Mouse (Mus musculus) brain, embryonic 14.5 days (tissue): ENCODE measurements at regions not wholly inside any gene's neighbourhood (a gene's known extent, or its start where the extent isn't known, plus 50 kb on each side); places are given as distances from the start of the nearest gene placed in this dataset.
A peak's percentile ranks its signal among the peaks of the same experiment; 100 is the strongest.
"Not testable (repeated sequence)": the region's sequence is repeated elsewhere in the genome, so short reads cannot be mapped to it uniquely, and the experiment has no call there.

Experiments used
- DNase-seq: peaks from one replicate; pipeline ENCODE4 v3.0.0-alpha.2; 2011; ENCODE audit warnings: low read depth
- CTCF ChIP-seq: fragments of 200-500 bp; IDR thresholded peaks from 2 replicates; pipeline ENCODE4 v1.5.1; 2012; ENCODE audit warnings: inconsistent platforms, mild to moderate bottlenecking, moderate library complexity, borderline replicate concordance; ENCODE audit not compliant: insufficient read depth, insufficient read length; ENCODE audit errors: extremely low read depth
- POLR2A ChIP-seq: fragments of 200-500 bp; IDR thresholded peaks from 2 replicates; pipeline ENCODE4 v1.6.1; 2012; ENCODE audit warnings: mild to moderate bottlenecking, inconsistent platforms, borderline replicate concordance; ENCODE audit not compliant: poor library complexity, insufficient read depth, insufficient read length, severe bottlenecking; ENCODE audit errors: extremely low read depth

GRCm38 (mm10) chr8:88064414-88065110 is 54.0 kb upstream of the Cnep1r1 start:
- peak; percentile 76 for DNase-seq
- TF ChIP-seq CTCF = no peak
- TF ChIP-seq POLR2A = no peak

GRCm38 (mm10) chr8:88059107-88059506 is 59.5 kb upstream of the Cnep1r1 start:
- DNase-seq = not testable (repeated sequence)

- DNase-seq = no peak
- TF ChIP-seq POLR2A (no peak), CTCF (no peak)
Measured at GRCm38 (mm10) chr8:88057686-88058234, 60.8 kb upstream of the Cnep1r1 start.

GRCm38 (mm10) chr8:88050651-88051050 is 67.9 kb upstream of the Cnep1r1 start:
- no peak for DNase-seq
- TF ChIP-seq POLR2A (no peak), CTCF (no peak)

- TF ChIP-seq POLR2A (no peak), CTCF (no peak)
- no peak for DNase-seq
Measured at GRCm38 (mm10) chr8:88049091-88049490, 69.5 kb upstream of the Cnep1r1 start.

GRCm38 (mm10) chr8:88045995-88046394 is 72.6 kb upstream of the Cnep1r1 start:
- no peak for TF ChIP-seq CTCF
- no peak for TF ChIP-seq POLR2A
- DNase-seq = no peak

- TF ChIP-seq POLR2A = no peak
- TF ChIP-seq CTCF = no peak
- peak; percentile 70 for DNase-seq
Measured at GRCm38 (mm10) chr8:88039286-88039685, 79.3 kb upstream of the Cnep1r1 start.

- DNase-seq = no peak
- TF ChIP-seq CTCF (no peak), POLR2A (no peak)
Measured at GRCm38 (mm10) chr8:88037994-88038393, 78.6 kb upstream of the Zfp423 start.

GRCm38 (mm10) chr8:88033054-88033453 is 73.7 kb upstream of the Zfp423 start:
- no peak for DNase-seq
- TF ChIP-seq CTCF (peak; percentile 52; the same call in 1 of the 2 replicates), POLR2A (no peak)

GRCm38 (mm10) chr8:88024496-88024895 is 65.1 kb upstream of the Zfp423 start:
- TF ChIP-seq CTCF (no peak), POLR2A (no peak)
- peak; percentile 40 for DNase-seq

- no peak for TF ChIP-seq POLR2A
- peak; percentile 70 for TF ChIP-seq CTCF
- DNase-seq = peak; percentile 90
Measured at GRCm38 (mm10) chr8:88023423-88023822, 64.0 kb upstream of the Zfp423 start.

- TF ChIP-seq CTCF (no peak), POLR2A (no peak)
- peak; percentile 40 for DNase-seq
Measured at GRCm38 (mm10) chr8:88022776-88023385, 63.5 kb upstream of the Zfp423 start.
